Mouse (Mus musculus): ENCODE results near the gene 0610012G03Rik.
"Not testable (repeated sequence)": the region's sequence is repeated elsewhere in the genome, so short reads cannot be mapped to it uniquely, and the experiment has no call there.

0610012G03Rik gene

GRCm38 (mm10) chr16:31948345-31948774, at the start of gene 0610012G03Rik, which contains the start of gene Ncbp2:
Gene 0610012G03Rik, minus strand, starts transcription at chr16:31948494.
Gene Ncbp2, plus strand, starts transcription at chr16:31948513.
- peak; percentile 91 to 97 for DNase-seq (ENCODE audit: low spot score in 2 of 2)

DNA sequence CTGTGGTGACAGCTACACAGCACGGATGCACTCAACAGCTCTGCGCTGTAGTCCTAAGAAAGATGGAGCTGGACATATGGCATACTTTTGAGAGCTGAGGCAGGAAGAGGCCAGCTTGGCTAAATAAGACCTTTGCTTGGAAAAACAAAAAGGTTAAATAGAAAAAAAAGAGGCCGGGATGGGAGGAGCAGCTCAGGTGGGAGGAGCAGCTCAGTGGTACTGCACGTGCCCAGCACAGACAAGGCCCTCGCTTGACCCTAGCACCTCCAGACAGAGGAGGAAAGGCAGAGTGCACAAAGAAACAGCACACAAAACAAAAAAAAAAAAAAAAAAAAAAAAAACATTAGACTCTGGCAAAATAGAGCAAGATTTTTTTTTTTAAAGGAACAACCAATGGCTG, 48.1 kb upstream of the 0610012G03Rik start:
- DNase-seq (ENCODE audit: low spot score in 2 of 2): no peak

DNA sequence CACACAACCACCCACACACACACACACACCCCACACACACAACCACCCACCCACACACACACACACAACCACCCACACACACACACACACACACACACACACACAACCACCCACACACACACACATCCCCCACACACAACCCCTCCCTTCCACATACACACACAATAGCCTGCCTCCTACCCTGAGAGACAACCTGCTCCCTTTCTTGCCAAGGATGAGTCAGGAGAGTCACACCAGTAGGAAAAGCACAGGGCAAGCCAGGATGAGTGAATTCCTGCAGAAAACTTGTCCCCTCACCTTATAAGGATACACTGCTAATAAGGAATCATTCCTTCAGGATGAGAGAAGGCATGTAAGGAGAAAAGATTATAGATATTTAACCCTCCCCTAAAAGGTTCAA, 45.7 kb upstream of the 0610012G03Rik start:
- no peak for DNase-seq (ENCODE audit: low spot score in 2 of 2)

DNA sequence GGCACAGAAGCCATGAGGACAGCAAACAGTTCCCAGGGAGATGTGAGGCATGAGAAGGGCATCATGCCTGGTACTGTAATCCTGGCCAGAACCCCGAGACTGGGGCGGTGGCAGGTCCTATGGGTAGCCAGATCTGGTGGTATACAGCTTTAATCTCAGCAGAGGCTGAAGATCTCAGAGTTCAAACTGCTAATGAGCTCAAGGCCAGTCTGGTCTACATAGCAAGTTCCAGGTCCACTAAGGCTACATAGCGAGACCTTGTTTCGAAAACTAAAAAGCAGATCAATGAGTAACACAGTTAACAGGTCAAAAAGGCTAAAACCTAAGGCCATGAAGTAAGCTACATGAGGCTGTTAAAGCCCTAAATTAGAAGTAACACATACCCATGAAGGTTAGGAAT, 44.9 kb upstream of the 0610012G03Rik start:
- no peak for DNase-seq (ENCODE audit: low spot score in 2 of 2)

DNA sequence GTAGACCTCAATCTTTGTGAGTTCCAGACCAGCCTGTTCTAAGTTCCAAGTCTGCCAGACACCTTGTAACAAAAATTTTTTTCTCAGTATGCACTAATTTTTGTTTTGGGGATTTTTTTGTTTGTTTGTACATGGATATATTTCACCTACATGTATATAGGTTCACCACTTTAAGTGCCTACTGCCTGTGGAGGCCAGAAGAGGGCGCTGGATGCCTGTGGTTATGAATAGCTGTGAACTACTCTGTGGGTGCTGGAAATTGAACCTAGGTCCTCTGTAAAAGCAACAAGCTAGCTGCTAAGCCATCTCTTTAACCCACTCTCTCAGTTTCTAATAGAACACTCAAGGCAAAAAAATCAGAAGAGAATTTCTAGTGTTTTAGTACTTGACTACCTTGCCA, 43.7 kb upstream of the 0610012G03Rik start:
- DNase-seq (ENCODE audit: low spot score in 2 of 2): no peak

- no peak for DNase-seq (ENCODE audit: low spot score in 2 of 2)
Measured at GRCm38 (mm10) chr16:31980946-31981345, 32.7 kb upstream of the 0610012G03Rik start.

- DNase-seq (ENCODE audit: low spot score in 2 of 2): no peak
Measured at GRCm38 (mm10) chr16:31979501-31979900, 31.2 kb upstream of the 0610012G03Rik start.

DNA sequence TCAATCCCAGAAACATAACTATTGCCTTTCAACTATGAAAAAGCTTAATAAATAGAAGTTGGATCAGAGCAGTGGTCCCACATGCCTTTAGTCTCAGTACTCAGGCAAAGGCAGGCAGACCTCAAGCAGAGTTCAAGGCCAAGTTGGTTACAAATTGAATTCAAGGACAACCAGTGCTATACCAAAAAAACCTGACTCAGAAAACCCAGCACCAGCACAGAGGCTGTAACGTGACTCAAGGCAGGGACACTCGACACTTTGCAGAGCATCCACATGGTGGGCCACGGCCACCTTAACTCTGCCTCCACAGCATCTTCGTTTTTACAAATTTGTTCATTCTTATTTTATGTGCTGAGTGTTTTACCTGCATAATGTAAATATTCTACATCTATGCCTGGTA, 27.0 kb upstream of the 0610012G03Rik start:
- DNase-seq (ENCODE audit: low spot score in 2 of 2): no peak

DNA sequence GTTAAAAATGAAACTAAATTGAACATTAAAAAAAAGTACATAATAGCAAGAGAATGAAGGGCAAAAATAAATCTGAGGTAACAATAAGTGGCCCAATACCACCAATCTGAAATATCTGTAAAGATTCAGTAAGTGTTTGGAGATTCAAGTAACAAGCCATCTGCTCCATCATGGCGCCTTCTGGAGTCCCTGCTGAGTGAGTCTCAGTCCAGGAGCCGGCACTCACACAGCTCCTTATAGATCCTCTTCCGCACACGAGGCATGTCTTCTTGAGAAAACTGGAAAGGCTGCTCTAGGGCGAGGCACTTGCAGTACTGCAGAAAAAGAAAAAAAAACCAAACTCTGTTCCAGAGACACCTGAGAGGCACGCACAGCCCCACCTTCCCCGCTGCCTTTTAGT, 14.9 kb upstream of the 0610012G03Rik start:
- no peak for DNase-seq (ENCODE audit: low spot score in 2 of 2)

DNA sequence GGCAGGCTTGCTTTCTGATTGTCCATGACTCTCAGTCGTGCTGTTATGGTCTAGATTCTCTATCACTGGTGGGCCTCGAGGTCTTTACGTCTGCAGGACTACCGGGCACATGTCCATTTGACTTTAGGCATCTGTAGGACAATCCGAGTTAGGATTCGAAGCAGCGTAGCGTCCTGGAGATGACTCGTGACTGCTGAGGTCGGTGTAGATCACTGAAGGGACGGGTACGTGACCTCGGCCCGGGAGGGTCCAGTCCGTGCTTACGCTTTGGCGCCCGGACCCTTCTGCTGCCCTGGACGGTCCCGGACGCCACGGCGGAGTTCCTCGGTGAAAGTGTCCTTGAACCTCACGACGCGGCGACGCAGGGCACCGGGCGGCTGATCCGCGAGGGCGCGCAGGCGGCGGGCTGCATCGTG, 385 bp downstream of the 0610012G03Rik start:
- no peak for DNase-seq (ENCODE audit: low spot score in 2 of 2)

GRCm38 (mm10) chr16:31947333-31947732, 961 bp downstream of the 0610012G03Rik start:
- no peak for DNase-seq (ENCODE audit: low spot score in 2 of 2)

DNA sequence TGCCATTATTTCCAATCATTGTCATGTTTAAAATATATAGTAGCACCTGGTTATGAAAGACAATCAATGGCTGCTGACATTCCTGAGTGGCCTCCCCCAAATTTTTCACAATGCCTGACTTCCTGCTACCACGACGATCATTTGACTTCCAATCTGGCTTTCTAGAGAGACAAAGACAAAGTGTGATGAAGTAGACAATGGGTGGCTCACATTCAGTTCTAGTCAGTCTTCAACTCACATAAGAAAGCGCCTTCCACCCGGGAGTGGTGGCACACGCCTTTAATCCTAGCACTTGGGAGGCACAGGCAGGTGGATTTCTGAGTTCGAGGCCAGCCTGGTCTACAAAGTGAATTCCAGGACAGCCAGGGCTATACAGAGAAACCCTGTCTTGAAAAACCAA, 2.3 kb downstream of the 0610012G03Rik start:
- not testable (repeated sequence) for DNase-seq (ENCODE audit: low spot score in 2 of 2)

- no peak for DNase-seq (ENCODE audit: low spot score in 2 of 2)
Measured at GRCm38 (mm10) chr16:31945372-31945771, 2.9 kb downstream of the 0610012G03Rik start.

- no peak for DNase-seq (ENCODE audit: low spot score in 2 of 2)
Measured at GRCm38 (mm10) chr16:31944698-31945255, 3.5 kb downstream of the 0610012G03Rik start.

DNA sequence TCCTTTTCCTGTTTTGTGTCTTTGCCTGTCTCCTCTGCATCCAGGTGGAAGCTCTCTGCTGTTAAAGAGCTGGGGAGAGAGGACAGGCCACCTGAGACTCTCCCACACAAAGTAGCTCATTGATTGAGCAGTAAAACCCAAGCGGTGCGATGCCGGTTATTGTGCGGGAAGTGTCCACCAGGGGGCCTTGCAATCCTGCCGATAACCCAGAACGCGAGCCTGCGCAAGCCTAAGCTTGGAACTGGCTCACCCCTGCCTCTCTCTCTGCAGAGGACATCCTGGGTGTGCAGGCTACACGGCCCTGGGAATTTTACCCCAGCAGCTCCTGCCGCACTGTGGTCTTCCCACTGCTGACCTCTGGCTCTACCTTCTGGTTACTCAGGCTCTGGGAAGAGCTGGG, 4.3 kb downstream of the 0610012G03Rik start:
- peak; percentile 53 to 76 for DNase-seq (ENCODE audit: low spot score in 2 of 2)

DNA sequence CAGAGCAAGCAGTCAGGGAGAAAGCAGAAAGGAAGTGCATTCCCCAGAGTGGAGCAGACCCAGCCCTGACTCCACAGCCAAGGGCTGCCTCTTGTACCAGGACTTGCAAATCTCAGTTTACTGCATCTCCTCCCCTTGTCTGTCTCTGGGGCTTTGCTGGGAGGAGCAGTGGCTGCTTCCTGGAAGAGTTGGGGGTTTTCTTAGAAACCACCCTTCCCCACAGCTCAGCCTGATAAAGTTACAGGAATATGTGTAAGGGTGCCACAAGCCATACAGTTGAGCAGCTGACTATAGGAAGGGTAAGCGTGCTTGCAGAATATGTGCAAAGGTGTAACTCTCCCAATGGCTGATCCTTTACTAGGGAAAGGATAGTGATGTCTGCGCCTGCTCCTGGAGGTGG, 7.7 kb downstream of the 0610012G03Rik start:
- DNase-seq (ENCODE audit: low spot score in 2 of 2): no peak

GRCm38 (mm10) chr16:31938856-31939255, 9.4 kb downstream of the 0610012G03Rik start:
- no peak for DNase-seq (ENCODE audit: low spot score in 2 of 2)

GRCm38 (mm10) chr16:31936568-31936967, 11.7 kb downstream of the 0610012G03Rik start:
- no peak for DNase-seq (ENCODE audit: low spot score in 2 of 2)

GRCm38 (mm10) chr16:31935091-31935979, 13.0 kb downstream of the 0610012G03Rik start:
- DNase-seq (ENCODE audit: low spot score in 2 of 2): no peak

GRCm38 (mm10) chr16:31934550-31935010, 13.7 kb downstream of the 0610012G03Rik start:
- no peak for DNase-seq (ENCODE audit: low spot score in 2 of 2)

GRCm38 (mm10) chr16:31933751-31934549, 14.3 kb downstream of the 0610012G03Rik start, which contains the start of gene Pigz:
Gene Pigz, plus strand, starts transcription at chr16:31933851.
- DNase-seq (ENCODE audit: low spot score in 2 of 2): no peak

All from spleen, postnatal 14 days (tissue).